Comparison of ENCODE assay signal across 14 mouse cellular contexts in the genomic region with DNA sequence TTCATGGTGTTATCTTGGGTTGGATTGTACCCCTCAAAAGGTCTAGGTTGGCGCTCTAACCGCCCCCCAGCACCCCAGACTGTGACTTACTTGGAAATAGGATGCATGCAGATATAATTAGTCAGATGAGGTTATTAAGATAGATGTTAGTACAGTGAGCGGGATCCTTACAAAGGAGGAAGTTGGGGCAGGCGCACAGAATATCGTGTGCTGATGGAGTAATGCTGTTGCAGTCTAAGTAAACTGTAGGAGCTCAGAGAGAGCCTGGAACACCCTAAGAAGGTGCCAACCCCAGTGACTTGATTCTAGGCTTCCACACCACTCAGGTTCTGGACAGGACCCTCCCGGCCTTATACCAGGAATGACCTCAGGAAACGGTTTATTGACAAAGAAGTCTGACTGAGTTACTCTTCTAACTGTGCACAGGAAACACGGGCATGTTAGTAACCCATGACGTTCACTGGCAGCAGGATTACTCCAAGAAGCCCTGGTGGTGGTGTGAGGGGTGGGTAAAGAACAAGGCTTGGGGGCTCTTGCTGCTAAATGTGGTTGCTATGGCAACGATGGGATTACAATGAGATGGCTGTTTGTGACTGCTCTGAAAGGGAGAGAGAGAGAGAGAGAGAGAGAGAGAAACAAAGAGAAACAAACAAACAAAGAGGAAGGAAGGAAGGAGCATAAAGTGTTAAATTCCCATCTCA. TPM values are rescaled to one million over a fixed set of nuclear protein-coding genes. Genes with fewer than 3 reads are reported as not detected.
DNase-seq lines count a peak whose midpoint lies in the region; ATAC-seq and TF ChIP-seq lines count a peak whose summit lies in the region.
"Had no signal": no experiment of that assay in that cellular context is flagged by ENCODE, and none has a peak within 500 bp of the region (broad histone marks: within the 10 kb centered on the region; RNA-seq: fewer than 3 reads in every experiment).

No protein-coding gene starts in this region.

- H3K9me3 ChIP-seq in hindbrain, embryonic 10.5 days = no peaks in the 10 kb centered on the region
- H3K9me3 ChIP-seq in hindbrain, embryonic 12.5 days (replicated peaks) = no peaks in the 10 kb centered on the region
- H3K9me3 ChIP-seq in hindbrain, embryonic 14.5 days (ENCODE audit: control insufficient read depth, low read length) = no peaks in the 10 kb centered on the region
- no peaks in the 10 kb centered on the region for H3K9me3 ChIP-seq in midbrain, postnatal 0 days (ENCODE audit: low read length)
- no peaks in the 10 kb centered on the region for H3K9me3 ChIP-seq in stomach, postnatal 0 days (ENCODE audit: control insufficient read depth, low read length)
- H3K9me3 ChIP-seq: embryonic facial prominence, embryonic 12.5 days; heart, embryonic 12.5 days; limb, embryonic 12.5 days had no signal

- peaks cover 14% of the 10 kb centered on the region for H3K27me3 ChIP-seq in hindbrain, embryonic 10.5 days (ENCODE audit: insufficient read depth, poor library complexity, severe bottlenecking)
- H3K27me3 ChIP-seq in hindbrain, embryonic 12.5 days = peaks cover 4% of the 10 kb centered on the region
- no peaks in the 10 kb centered on the region for H3K27me3 ChIP-seq in hindbrain, embryonic 14.5 days (ENCODE audit: control insufficient read depth, insufficient read depth, low read length)
- H3K27me3 ChIP-seq in midbrain, postnatal 0 days (ENCODE audit: insufficient read depth, low read length) = no peaks in the 10 kb centered on the region
- no peaks in the 10 kb centered on the region for H3K27me3 ChIP-seq in stomach, postnatal 0 days (ENCODE audit: control insufficient read depth, insufficient read depth, low read length)
- H3K27me3 ChIP-seq: heart, embryonic 12.5 days had no signal

- peak; percentile 30 for DNase-seq in hindbrain, embryonic 10.5 days (ENCODE audit: low spot score)
- peak; percentile 47 for DNase-seq in hindbrain, embryonic 14.5 days (ENCODE audit: low spot score)
- DNase-seq in midbrain, postnatal 0 days (ENCODE audit: low spot score) = peak; percentile 48
- no peak for DNase-seq in stomach, postnatal 0 days (ENCODE audit: low spot score)
- DNase-seq in right cerebral cortex, postnatal 4 days = no peak
- DNase-seq in kidney, adult 18-20 months = no peak
- DNase-seq: adrenal gland, adult 8-10 months; lung, postnatal 14 days had no signal

- TF ChIP-seq EP300 in stomach, postnatal 0 days (optimal IDR thresholded peaks at IDR 0.05) = no peak

- WGBS in hindbrain, embryonic 10.5 days = 56% methylated on average over 10 of the region's 10 CpGs
- 58% methylated on average over 10 of the region's 10 CpGs for WGBS in hindbrain, embryonic 12.5 days
- WGBS in bone marrow, adult 2 months = 15% methylated on average over 10 of the region's 10 CpGs
- 48% methylated on average over 10 of the region's 10 CpGs for WGBS in hindbrain, embryonic 14.5 days
- 49% methylated on average over 10 of the region's 10 CpGs for WGBS in midbrain, postnatal 0 days
- WGBS in stomach, postnatal 0 days = 67% methylated on average over 10 of the region's 10 CpGs

- no peak overlapping the region for H3K9ac ChIP-seq in hindbrain, embryonic 12.5 days
- no peak overlapping the region for H3K9ac ChIP-seq in hindbrain, embryonic 14.5 days
- H3K9ac ChIP-seq in midbrain, postnatal 0 days (replicated peaks; ENCODE audit: low read length, poor library complexity, severe bottlenecking) = no peak overlapping the region
- H3K9ac ChIP-seq in stomach, postnatal 0 days (ENCODE audit: low read length) = no peak overlapping the region
- H3K9ac ChIP-seq: embryonic facial prominence, embryonic 12.5 days; heart, embryonic 12.5 days; limb, embryonic 12.5 days had no signal

- no peak for TF ChIP-seq POLR2A in bone marrow, adult 2 months (IDR thresholded peaks at IDR 0.05; ENCODE audit: borderline replicate concordance, control insufficient read depth, low read depth, low read length)

- H3K4me2 ChIP-seq in hindbrain, embryonic 12.5 days (replicated peaks) = no peak overlapping the region
- H3K4me2 ChIP-seq in hindbrain, embryonic 14.5 days (replicated peaks) = no peak overlapping the region
- H3K4me2 ChIP-seq in midbrain, postnatal 0 days (ENCODE audit: low read depth, low read length, poor library complexity, severe bottlenecking) = no peak overlapping the region
- no peak overlapping the region for H3K4me2 ChIP-seq in stomach, postnatal 0 days (replicated peaks; ENCODE audit: low read depth)
- H3K4me2 ChIP-seq: embryonic facial prominence, embryonic 12.5 days; heart, embryonic 12.5 days; limb, embryonic 12.5 days had no signal

- peak overlapping the region; percentile 74 for H3K27ac ChIP-seq in hindbrain, embryonic 10.5 days
- H3K27ac ChIP-seq in hindbrain, embryonic 12.5 days = no peak overlapping the region
- H3K27ac ChIP-seq in bone marrow, adult 2 months (ENCODE audit: control insufficient read depth, insufficient read depth, low read depth, low read length, poor library complexity) = peak overlapping the region; percentile 89
- no peak overlapping the region for H3K27ac ChIP-seq in hindbrain, embryonic 14.5 days
- no peak overlapping the region for H3K27ac ChIP-seq in midbrain, postnatal 0 days (ENCODE audit: low read depth, low read length)
- H3K27ac ChIP-seq in stomach, postnatal 0 days (replicated peaks) = no peak overlapping the region
- H3K27ac ChIP-seq: embryonic facial prominence, embryonic 12.5 days; kidney, postnatal 0 days; limb, embryonic 12.5 days had no signal

- ATAC-seq in hindbrain, embryonic 12.5 days (ENCODE audit: low FRiP score) = no peak
- no peak for ATAC-seq in hindbrain, embryonic 14.5 days (ENCODE audit: low FRiP score)
- ATAC-seq in midbrain, postnatal 0 days (ENCODE audit: low FRiP score) = no peak
- ATAC-seq in stomach, postnatal 0 days (ENCODE audit: low FRiP score, low TSS enrichment) = no peak

- peaks cover 27% of the 10 kb centered on the region for H3K4me1 ChIP-seq in hindbrain, embryonic 10.5 days (replicated peaks)
- H3K4me1 ChIP-seq in hindbrain, embryonic 12.5 days = peaks cover 19% of the 10 kb centered on the region
- H3K4me1 ChIP-seq in bone marrow, adult 2 months (ENCODE audit: control insufficient read depth, insufficient read depth, low read length) = peaks cover 6% of the 10 kb centered on the region
- peaks cover 17% of the 10 kb centered on the region for H3K4me1 ChIP-seq in hindbrain, embryonic 14.5 days (replicated peaks; ENCODE audit: control insufficient read depth, insufficient read depth, low read length)
- peaks cover 2% of the 10 kb centered on the region; the same call in 1 of the 2 replicates for H3K4me1 ChIP-seq in midbrain, postnatal 0 days (ENCODE audit: insufficient read depth, low read length)
- 0 out of 2 replicates have a peak, but pooled peaks cover 2% of the 10 kb centered on the region for H3K4me1 ChIP-seq in stomach, postnatal 0 days (replicated peaks; ENCODE audit: control insufficient read depth, insufficient read depth)

- no peak overlapping the region for H3K4me3 ChIP-seq in hindbrain, embryonic 10.5 days
- no peak overlapping the region for H3K4me3 ChIP-seq in hindbrain, embryonic 12.5 days
- H3K4me3 ChIP-seq in bone marrow, adult 2 months (replicated peaks; ENCODE audit: control insufficient read depth, low read depth, low read length) = peak overlapping the region; percentile 18
- no peak overlapping the region for H3K4me3 ChIP-seq in hindbrain, embryonic 14.5 days (replicated peaks; ENCODE audit: low read length)
- H3K4me3 ChIP-seq in midbrain, postnatal 0 days (ENCODE audit: low read depth, low read length) = no peak overlapping the region
- no peak overlapping the region for H3K4me3 ChIP-seq in stomach, postnatal 0 days (ENCODE audit: low read depth, low read length)
- H3K4me3 ChIP-seq: embryonic facial prominence, embryonic 12.5 days; heart, embryonic 12.5 days; limb, embryonic 12.5 days had no signal

- H3K36me3 ChIP-seq in hindbrain, embryonic 10.5 days = no peaks in the 10 kb centered on the region
- H3K36me3 ChIP-seq in hindbrain, embryonic 12.5 days = no peaks in the 10 kb centered on the region
- no peaks in the 10 kb centered on the region for H3K36me3 ChIP-seq in hindbrain, embryonic 14.5 days (replicated peaks; ENCODE audit: control insufficient read depth, insufficient read depth)
- no peaks in the 10 kb centered on the region for H3K36me3 ChIP-seq in midbrain, postnatal 0 days (ENCODE audit: insufficient read depth, low read length)
- H3K36me3 ChIP-seq in stomach, postnatal 0 days (ENCODE audit: control insufficient read depth, insufficient read depth, low read length) = no peaks in the 10 kb centered on the region
- H3K36me3 ChIP-seq: embryonic facial prominence, embryonic 12.5 days; heart, embryonic 12.5 days; limb, embryonic 12.5 days had no signal

- no peak for TF ChIP-seq CTCF in bone marrow, adult 2 months (IDR thresholded peaks at IDR 0.05; ENCODE audit: control insufficient read depth, insufficient read depth, low read length)
- 0 out of 2 replicates have a peak, but pooled peaks have one; percentile 8 for TF ChIP-seq CTCF in midbrain, postnatal 0 days (IDR thresholded peaks at IDR 0.05)
- TF ChIP-seq CTCF in stomach, postnatal 0 days (IDR thresholded peaks at IDR 0.05; ENCODE audit: low read depth) = no peak

RNA-seq across cellular contexts. Expression of a gene that starts 3.7 kb away (rescaled TPM):
- polyA plus RNA-seq in hindbrain, embryonic 10.5 days (2016; fragmentation: Nextera tagmentation; extraction: Ambion mirVana) = 5.9 and 6.3 TPM in 2 replicates
- 8.6 and 10.2 TPM in 2 replicates for polyA plus RNA-seq in hindbrain, embryonic 12.5 days (2016; fragmentation: Nextera tagmentation; extraction: Ambion mirVana)
- 31.6 and 151 TPM in 2 replicates for polyA plus RNA-seq in bone marrow, adult 2 months (2011; ENCODE audit: insufficient read depth, insufficient read length, low replicate concordance, missing spikeins)
- 10.0 and 11.6 TPM in 2 replicates for polyA plus RNA-seq in hindbrain, embryonic 14.5 days (2014; fragmentation: Nextera tagmentation; extraction: Ambion mirVana)
- total RNA-seq in midbrain, postnatal 0 days (2014; rRNA removed) = 18.3 and 20.2 TPM in 2 replicates
- 8.5 TPM in 2 replicates for polyA plus RNA-seq in midbrain, postnatal 0 days (2015; fragmentation: Nextera tagmentation; extraction: Ambion mirVana)
- polyA plus RNA-seq in stomach, postnatal 0 days (2015; fragmentation: Nextera tagmentation; extraction: Ambion mirVana) = 5.3 and 7.3 TPM in 2 replicates

RNA-seq across cellular contexts. Expression of a gene that starts 52.5 kb away (rescaled TPM):
- 26.2 and 26.9 TPM in 2 replicates for polyA plus RNA-seq in hindbrain, embryonic 10.5 days (2016; fragmentation: Nextera tagmentation; extraction: Ambion mirVana)
- 28.7 and 29.1 TPM in 2 replicates for polyA plus RNA-seq in hindbrain, embryonic 12.5 days (2016; fragmentation: Nextera tagmentation; extraction: Ambion mirVana)
- 17.5 and 18.8 TPM in 2 replicates for polyA plus RNA-seq in bone marrow, adult 2 months (2011; ENCODE audit: insufficient read depth, insufficient read length, low replicate concordance, missing spikeins)
- polyA plus RNA-seq in hindbrain, embryonic 14.5 days (2014; fragmentation: Nextera tagmentation; extraction: Ambion mirVana) = 17.7 and 18.4 TPM in 2 replicates
- 28.8 and 32.3 TPM in 2 replicates for total RNA-seq in midbrain, postnatal 0 days (2014; rRNA removed)
- polyA plus RNA-seq in midbrain, postnatal 0 days (2015; fragmentation: Nextera tagmentation; extraction: Ambion mirVana) = 9.4 and 9.6 TPM in 2 replicates
- 11.1 and 12.3 TPM in 2 replicates for polyA plus RNA-seq in stomach, postnatal 0 days (2015; fragmentation: Nextera tagmentation; extraction: Ambion mirVana)

Comparison
In these comparisons a context has a peak if more than half of its experiments do, and no peak if none do; other contexts are left out.
1. H3K27ac ChIP-seq: peak in hindbrain, embryonic 10.5 days (single experiment) and bone marrow, adult 2 months (single experiment); none in hindbrain, embryonic 12.5 days (single experiment), hindbrain, embryonic 14.5 days (single experiment), midbrain, postnatal 0 days (single experiment) and stomach, postnatal 0 days (single experiment).
2. DNase-seq: peak in hindbrain, embryonic 10.5 days (single experiment), hindbrain, embryonic 14.5 days (single experiment) and midbrain, postnatal 0 days (single experiment); none in stomach, postnatal 0 days (single experiment), right cerebral cortex, postnatal 4 days (single experiment) and kidney, adult 18-20 months (single experiment).